Mouse (Mus musculus): ENCODE data around the gene Ptprn.

- no peak for TF ChIP-seq UBTF (IDR thresholded peaks at IDR 0.05; ENCODE audit: low read depth, low read length)
- no peak for TF ChIP-seq EP300 (IDR thresholded peaks at IDR 0.05; ENCODE audit: low read length)
- TF ChIP-seq GABPA (IDR thresholded peaks at IDR 0.05; ENCODE audit: insufficient replicate concordance, low read depth, low read length) = no peak
- TF ChIP-seq CTCF (conservative IDR thresholded peaks at IDR 0.05 in 1 of 2, IDR thresholded peaks at IDR 0.05 in 1 of 2; ENCODE audit: low read depth in 2 of 2, low read length in 2 of 2) = no peak
Measured at GRCm38 (mm10) chr1:75248041-75248772, 16.1 kb downstream of the Ptprn start.
